Mouse (Mus musculus) CD4-positive naive resting alpha-beta T cell, adult 76 days (primary cell): ENCODE results near the gene Ctdspl. TPM values are rescaled to one million over a fixed set of nuclear protein-coding genes. Genes with fewer than 3 reads are reported as not detected.

ENCODE experiments used
- total RNA-seq: library from RNA; stranded (reverse); gene quantifications from one replicate; pipeline ENCODE4 v1.2.4, GENCODE M21; 2023

Ctdspl gene
- 0.94 TPM for total RNA-seq

DNA sequence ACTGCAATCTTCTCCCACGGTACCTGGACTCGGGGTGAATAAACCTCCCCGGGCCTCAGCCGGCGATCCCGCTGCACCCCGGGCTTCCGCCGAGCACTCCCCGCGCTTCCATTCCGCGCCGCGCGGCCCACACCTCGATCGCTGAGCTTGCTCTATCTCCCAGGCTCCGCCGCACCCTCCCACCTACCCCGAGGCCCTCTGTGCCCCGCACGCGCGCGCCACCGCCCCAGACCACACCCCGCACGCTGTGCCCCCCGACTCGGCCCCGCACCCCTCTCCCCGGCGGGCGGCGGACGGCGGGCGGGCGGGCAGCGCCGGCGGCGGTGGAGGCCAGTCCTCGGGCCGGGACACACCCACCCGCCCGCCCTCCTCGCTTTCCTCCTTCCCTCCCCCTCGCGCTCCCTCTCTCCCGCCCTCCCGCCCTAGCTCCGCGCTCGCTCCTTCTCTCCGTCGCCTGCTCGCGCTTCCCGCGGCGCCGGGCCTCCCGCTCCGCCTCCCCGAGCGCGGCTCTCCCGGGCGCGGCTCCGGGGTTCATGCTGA, at the start of gene Ctdspl:
Ctdspl (plus strand) TSS at position 343 of the 540 bp plus-strand sequence.

GRCm38 (mm10) chr9:119052154-119052944, 126.1 kb downstream of the Ctdspl start, which contains the start of gene Vill:
Gene Vill (plus strand): TSS chr9:119052778.

Other genes starting within 250 kb of the Ctdspl start
- gene Vill, start 126.3 kb downstream of the Ctdspl start, total RNA-seq, result 1.2 TPM
- gene Plcd1, start 167.0 kb downstream of the Ctdspl start, total RNA-seq, result not detected
- not detected for gene Dlec1, start 176.0 kb downstream of the Ctdspl start, total RNA-seq
- gene Acaa1b, start 230.6 kb downstream of the Ctdspl start, total RNA-seq, result 0.64 TPM
- gene Gm47289, start 232.7 kb downstream of the Ctdspl start, total RNA-seq, result not detected